Mouse (Mus musculus) heart, adult 9 months (tissue): ENCODE results near the gene Enpp7.

Source experiments
- DNase-seq, 2 experiments: peaks; one replicate each; pipeline ENCODE4 v3.0.0; 2022; ENCODE audit warnings: low spot score in 2 of 2

Gene Enpp7

DNA sequence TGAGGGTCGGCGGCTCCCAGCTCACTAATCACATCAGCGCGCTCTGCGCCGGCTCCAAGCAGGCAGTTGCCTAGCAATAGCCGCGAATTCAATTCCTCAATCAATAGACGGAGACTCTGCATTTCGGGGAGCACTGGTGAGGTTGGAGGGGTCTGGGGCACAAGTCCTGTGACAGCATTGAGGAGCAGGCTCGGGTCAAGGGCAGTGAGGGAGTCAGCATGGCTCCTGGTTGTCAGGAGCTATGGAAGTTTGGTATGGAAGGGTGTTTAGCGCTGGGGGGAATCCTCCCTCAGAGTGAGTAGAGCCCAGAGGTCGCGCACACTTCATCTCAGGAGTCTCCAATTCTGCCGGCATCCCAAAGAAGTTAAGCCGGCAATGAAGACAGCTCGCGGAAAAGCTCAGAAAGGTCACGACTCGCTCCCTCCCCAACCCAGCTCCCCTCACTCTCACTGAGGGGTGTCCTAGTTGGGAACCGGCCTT, 47.7 kb downstream of the Enpp7 start:
- no peak for DNase-seq

DNA sequence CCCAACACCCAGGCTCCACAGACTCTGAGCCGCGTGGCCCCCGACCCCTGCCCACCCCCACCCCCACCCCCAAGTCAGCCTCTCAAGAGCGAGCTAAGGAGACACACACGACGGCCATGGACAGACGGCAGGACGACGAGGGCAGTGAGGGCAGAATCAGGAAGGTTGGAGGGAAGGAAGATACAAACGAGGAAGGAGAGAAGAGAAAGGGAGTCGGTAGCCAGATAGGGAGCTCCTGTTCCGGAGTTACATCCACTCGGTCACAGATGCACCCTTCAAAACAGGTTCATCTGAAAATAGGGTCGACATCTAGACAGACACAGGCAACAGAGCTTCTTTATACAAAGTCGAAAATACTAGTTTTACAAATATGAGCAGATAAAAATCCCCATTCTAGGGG, 48.5 kb downstream of the Enpp7 start:
- DNase-seq: no peak

DNA sequence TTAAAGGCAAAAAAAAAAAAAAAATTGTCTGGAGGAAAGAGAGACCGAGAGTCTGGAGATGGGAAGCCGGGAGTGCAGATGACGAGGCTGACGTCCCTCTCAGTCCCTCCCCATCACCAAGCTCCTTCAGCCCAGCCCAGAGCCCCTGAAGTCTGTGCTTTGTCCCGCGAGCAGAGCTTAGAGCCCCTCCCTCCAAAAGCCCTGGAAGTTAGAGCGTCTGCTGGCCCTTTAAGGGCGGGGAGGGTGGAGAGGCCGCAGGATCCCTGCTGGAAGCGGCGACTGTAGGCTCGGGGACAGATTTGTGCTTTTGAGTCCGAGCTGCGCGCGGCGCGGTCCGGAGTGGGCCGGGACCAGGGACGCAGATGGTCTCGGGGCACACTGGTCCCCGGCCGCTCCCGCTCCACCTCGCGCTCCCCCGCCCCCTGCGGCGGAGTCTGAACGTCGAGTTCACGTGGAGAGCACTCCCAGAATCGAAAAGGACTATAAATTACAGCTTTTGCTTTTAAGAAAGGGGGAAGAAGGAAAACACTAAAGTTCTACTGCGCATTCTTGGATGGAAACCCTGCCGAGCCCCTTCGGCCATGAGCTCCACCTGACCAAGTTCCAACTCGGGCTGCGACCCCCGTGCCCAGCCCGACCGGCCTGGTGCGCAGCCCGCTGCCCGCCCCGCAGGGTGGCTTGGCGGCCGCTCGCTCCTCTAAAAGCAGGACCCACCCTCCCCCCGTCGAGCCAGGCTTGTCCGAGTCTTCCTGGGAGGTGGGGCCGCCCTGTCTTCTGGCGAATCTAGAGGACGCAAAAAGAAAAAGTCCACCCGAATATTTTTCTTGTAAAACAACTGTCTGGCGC, 49.2 kb downstream of the Enpp7 start:
- no peak for DNase-seq

DNA sequence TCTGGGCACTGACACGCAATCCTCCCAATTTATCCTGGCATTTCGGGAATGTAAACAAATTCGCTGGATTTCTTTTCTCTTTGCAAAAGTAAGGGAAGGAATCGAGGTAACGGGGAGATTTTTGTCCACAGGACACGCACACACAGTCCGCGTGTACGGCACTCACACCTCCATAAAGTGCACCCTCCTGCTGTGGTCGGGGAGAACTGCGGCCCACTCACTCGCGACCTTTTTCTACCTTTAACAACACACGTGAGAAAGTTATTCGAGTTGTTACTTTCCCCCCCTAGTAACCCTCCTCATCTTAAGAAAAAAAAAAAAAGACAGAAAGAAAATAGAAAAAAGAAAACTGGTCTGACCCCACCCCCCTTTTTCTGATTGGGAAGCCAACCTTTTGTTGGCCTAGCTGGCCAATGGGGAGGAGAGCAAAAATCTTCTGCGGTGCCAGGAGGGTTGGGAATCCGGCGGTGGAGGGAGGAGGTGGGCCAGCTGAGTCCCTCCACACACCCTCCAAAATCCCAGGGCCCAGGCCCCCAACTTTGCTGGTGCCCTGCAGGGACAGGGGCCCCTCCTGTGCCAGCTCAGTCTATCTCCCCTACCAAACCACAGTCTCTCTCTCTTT, 49.9 kb downstream of the Enpp7 start:
- DNase-seq: no peak

DNA sequence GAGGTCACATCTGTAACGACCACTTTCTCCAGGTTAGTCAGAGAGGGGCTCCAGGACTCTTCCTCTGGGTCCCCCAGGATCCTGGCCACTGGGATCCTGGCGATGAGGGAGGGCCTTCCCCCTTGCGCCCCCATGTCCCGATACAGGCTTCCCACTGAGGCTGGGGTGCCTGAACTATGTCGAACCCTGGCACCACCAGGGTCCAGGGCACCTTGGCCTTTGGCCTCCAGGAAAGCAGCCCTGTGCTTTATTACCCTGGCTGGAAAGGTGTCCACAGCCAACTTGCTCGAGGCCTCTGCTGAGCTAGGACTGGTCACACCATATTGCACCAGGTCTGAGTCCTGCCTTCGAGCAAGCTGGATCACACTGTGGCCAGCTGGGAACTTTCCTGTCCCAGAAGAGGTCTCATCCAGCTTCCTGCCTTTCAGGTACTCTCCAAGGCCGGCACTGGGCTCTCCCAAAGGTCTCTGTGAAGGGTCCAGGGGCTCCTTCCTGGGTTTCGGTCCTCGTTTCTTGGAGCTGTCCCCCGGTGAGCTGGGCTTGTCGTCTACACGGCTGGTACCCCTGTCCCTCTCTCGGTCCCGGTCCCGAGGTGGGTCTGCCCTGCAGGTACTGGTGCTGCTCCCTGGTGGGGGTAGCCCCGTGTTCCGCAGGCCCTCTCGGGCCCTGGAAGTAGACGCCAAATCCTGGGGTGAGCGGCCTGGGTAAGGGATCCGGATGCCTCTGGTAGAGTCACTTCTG, 50.9 kb downstream of the Enpp7 start:
- no peak for DNase-seq

DNA sequence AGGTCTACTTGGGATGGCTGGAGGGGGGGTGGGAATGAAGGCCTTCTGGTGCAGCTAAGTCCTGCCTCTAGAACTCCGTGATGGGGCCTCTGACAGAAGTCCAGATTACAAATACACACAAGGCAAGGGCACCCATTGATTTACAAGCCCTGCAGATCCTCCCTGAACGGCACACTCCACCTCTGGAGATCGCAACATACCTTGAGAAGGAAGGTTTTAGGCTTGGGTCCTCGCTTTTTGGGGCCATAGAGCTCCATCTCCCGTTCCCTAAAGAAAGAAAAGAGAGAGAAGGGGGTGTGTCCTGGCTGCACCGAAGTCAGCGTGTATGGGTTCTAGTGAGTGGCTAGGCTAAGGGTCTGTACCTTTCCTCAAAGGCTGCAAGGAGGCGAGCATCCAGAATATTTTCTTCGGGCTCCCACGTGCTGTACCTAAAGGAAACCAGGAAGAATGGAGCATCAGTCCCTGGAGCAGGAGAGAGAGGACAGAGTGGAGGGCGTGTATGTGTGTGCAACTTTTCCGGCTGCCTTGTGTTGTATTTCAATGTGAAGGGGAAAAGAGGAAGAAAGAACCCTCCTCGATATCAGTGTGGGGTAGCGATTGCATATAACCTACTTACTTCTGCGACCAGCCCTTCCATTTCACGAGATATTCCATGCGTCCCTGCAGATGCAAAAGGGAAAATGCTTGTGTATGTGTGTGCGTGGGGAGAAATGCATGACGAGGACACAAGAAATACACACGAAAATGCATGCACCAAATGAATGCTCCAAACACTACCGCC, 51.9 kb downstream of the Enpp7 start:
- no peak for DNase-seq

DNA sequence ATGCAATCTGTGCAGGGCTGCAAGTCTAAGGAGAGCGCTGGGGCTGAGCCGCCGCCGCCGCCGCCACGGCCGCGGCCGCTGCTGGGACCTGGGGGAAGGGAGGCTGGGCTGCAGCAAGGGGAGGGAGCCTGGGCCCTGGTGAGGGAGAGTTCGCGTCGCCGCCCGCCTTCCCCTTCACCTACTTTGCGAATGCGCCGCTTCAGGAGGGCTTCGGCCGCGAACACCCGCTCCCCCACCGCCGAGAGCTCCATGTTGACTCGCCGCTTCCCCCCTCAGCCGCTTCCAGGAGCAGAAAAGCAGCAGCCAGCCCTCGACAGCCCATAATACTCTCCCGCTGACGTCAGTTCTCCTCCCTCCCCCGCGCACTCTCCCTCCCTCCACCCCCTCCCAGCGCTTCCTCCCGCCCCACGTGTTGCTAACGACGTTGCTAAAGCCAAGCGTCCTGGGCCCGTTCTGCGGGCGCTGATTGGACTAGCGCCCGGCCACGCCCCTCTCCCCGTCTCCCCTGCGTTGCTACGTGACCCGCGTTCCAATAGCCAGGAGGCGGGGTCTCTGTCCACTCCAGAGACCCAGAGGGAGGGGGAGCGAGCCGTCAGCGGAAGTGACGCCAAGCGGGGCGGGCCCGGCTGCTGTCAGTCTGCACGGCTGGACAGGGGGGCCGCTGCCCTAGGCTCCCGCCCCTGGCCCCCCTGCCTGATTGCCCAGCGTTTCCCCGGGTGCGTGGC, 52.8 kb downstream of the Enpp7 start, which contains the start of gene Cbx8:
Gene Cbx8, minus strand, starts transcription at position 370 of the 725 bp plus-strand sequence.
- peak; percentile 99 for DNase-seq

DNA sequence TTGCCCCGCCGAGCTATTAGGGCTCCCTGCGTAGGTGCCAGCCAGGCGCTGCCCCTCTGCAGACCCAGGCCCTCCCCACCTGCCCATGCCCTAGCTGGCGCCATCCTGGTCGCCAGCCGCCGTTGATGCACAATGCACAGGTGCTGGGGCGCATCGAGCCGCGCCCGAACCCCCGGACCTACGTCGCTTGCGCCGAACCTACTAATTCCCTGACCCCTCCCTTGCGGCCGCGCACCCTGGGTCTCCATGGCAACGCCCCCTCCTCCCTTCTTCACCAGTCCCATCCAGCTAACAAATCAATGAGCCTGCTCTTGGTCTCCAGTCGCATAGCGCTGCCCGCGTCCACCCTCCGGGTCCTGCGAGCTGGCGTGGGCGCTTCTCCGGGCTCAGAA, 53.3 kb downstream of the Enpp7 start:
- no peak for DNase-seq

DNA sequence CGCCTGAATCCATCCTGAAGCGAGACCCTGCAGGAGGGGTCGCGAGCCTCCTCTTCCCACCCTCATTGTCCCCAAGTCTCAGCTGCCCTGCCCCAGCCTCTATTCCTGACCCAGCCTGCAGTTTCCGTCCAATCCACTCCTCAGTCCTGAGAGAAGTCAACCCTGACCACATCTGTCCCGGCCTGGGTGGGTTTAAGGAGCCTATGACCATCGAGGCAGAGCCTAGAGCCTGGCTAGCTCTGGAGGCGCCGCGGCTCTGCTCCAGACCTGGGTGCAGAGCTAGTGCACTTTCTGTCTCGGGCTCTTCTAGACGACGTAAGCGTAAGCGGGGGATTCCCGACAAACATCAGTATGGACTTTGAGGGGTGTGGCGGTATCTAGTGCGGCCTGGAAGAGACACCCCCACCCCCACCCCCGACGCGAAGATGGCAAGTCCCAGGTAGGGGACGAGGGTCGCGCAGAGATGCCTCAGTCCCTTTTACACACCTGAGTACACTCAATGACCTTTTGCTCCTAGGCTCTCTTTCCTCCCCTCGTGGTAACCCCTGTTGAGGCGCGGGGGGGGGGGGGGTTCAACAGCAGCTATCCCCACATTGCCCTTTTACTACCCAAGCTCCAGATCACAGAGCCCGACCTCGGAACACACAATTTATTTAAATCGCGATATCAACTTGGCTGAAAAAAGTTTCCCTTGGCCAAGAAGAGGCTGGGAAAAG, 53.9 kb downstream of the Enpp7 start:
- DNase-seq: no peak
